Mouse (Mus musculus): ENCODE data around the gene Tmem252. TPM values are rescaled to one million over a fixed set of nuclear protein-coding genes. Genes with fewer than 3 reads are reported as not detected.

The Tmem252 gene
- polyA plus RNA-seq, 1 experiment = not detected

DNA sequence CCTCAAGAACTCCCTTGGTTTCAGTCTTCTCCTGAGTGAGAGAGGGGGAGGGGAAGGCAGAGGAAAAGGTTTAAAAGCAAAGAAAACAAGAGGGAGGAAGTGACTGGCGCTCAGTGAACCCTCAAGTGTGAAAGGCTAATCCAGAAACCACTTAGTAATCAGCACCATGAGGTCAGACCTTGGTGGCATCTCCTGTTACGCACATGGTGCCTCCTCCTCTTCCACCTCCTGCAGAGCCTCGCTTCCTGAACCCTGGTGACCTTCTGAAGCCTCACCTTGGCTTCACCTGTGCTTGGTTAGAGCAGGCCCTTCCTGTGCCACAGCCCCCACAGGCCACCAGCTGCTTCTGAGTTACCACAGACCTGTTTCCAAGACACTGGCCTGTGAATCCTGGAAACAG, 2.2 kb upstream of the Tmem252 start:
- Histone ChIP-seq H3K4me1 (ENCODE audit: control insufficient read depth, insufficient read depth, low read length) (no peaks in the 10 kb centered on the region), H3K4me3 (ENCODE audit: insufficient read depth, low read depth, low read length) (no peak overlapping the region), H3K27ac (ENCODE audit: insufficient read depth, low read depth, low read length) (no peak overlapping the region)
- 84% methylated on average over 3 of the region's 3 CpGs for WGBS
- no peak for TF ChIP-seq CTCF (IDR thresholded peaks at IDR 0.05; ENCODE audit: insufficient read depth, low read depth, low read length)
- TF ChIP-seq POLR2A (IDR thresholded peaks at IDR 0.05; ENCODE audit: insufficient read depth, low read depth, low read length) = no peak

- Histone ChIP-seq H3K27ac (ENCODE audit: insufficient read depth, low read depth, low read length) (no peak overlapping the region), H3K4me3 (ENCODE audit: insufficient read depth, low read depth, low read length) (no peak overlapping the region), H3K4me1 (ENCODE audit: control insufficient read depth, insufficient read depth, low read length) (peaks cover under 1% of the 10 kb centered on the region; the same call in 1 of the 2 replicates)
- 76% methylated on average over 10 of the region's 10 CpGs for WGBS
- TF ChIP-seq CTCF (IDR thresholded peaks at IDR 0.05; ENCODE audit: insufficient read depth, low read depth, low read length) (no peak), POLR2A (IDR thresholded peaks at IDR 0.05; ENCODE audit: insufficient read depth, low read depth, low read length) (no peak)
Measured at GRCm38 (mm10) chr19:24672366-24672960, 1.3 kb upstream of the Tmem252 start.

DNA sequence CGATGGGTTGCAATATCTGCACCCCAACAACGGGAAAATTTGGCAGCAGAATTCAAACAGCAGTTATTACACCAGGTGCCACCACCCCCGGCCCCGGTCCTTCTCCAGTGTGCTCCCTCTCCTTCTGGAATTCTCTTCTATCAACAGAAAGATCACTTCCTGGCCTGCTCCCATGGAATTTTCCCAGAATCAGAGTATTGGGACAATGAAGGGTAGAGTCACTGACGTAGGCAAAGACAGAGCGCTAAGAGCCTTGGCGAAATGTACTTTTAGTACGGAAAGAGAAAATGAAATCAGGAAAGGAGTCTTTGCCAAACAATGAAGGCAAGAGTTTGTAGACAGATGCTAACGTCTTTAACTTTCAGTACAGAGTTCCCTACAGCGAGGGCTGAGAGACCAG, 477 bp upstream of the Tmem252 start:
- TF ChIP-seq CTCF (IDR thresholded peaks at IDR 0.05; ENCODE audit: insufficient read depth, low read depth, low read length) (no peak), POLR2A (IDR thresholded peaks at IDR 0.05; ENCODE audit: insufficient read depth, low read depth, low read length) (no peak)
- Histone ChIP-seq H3K4me3 (ENCODE audit: insufficient read depth, low read depth, low read length) (no peak overlapping the region), H3K4me1 (ENCODE audit: control insufficient read depth, insufficient read depth, low read length) (peaks cover 6% of the 10 kb centered on the region), H3K27ac (ENCODE audit: insufficient read depth, low read depth, low read length) (no peak overlapping the region)
- WGBS = 88% methylated on average over 10 of the region's 10 CpGs

DNA sequence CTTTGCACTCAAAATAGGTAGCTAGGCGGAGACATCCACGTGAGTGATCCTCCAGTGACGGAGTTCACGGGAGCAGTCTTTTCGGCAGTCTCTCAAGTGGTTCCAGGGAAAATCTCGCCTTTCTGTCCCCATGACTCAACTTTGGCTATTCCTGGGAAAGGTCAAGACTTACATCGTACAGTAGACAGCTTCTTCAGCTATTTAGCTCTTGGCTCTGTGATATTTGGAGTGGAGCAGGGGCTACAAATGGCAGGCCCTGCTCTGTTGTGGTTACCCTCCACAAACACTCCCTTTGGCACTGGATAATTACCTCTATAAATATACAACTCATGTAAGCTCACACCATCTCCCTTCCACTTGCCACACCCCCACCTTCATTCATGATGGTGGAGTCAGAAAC, 2.6 kb downstream of the Tmem252 start:
- TF ChIP-seq POLR2A (IDR thresholded peaks at IDR 0.05; ENCODE audit: insufficient read depth, low read depth, low read length) = no peak
- no peak for TF ChIP-seq CTCF (IDR thresholded peaks at IDR 0.05; ENCODE audit: insufficient read depth, low read depth, low read length)
- Histone ChIP-seq H3K27ac (ENCODE audit: insufficient read depth, low read depth, low read length) (no peak overlapping the region), H3K4me3 (ENCODE audit: insufficient read depth, low read depth, low read length) (no peak overlapping the region), H3K4me1 (ENCODE audit: control insufficient read depth, insufficient read depth, low read length) (peaks cover 6% of the 10 kb centered on the region)
- WGBS = 86% methylated on average over 7 of the region's 7 CpGs

- no peak for TF ChIP-seq CTCF (IDR thresholded peaks at IDR 0.05; ENCODE audit: insufficient read depth, low read depth, low read length)
- TF ChIP-seq POLR2A (IDR thresholded peaks at IDR 0.05; ENCODE audit: insufficient read depth, low read depth, low read length) = no peak
- 72% methylated on average over 8 of the region's 8 CpGs for WGBS
- no peak overlapping the region for H3K27ac ChIP-seq (ENCODE audit: insufficient read depth, low read depth, low read length)
- H3K4me3 ChIP-seq (ENCODE audit: insufficient read depth, low read depth, low read length) = no peak overlapping the region
- H3K4me1 ChIP-seq (ENCODE audit: control insufficient read depth, insufficient read depth, low read length) = peaks cover 6% of the 10 kb centered on the region
Measured at GRCm38 (mm10) chr19:24677242-24677984, 3.6 kb downstream of the Tmem252 start.

GRCm38 (mm10) chr19:24683016-24683720, 9.4 kb downstream of the Tmem252 start:
- WGBS = 82% methylated on average over 12 of the region's 12 CpGs
- Histone ChIP-seq H3K27ac (ENCODE audit: insufficient read depth, low read depth, low read length) (no peak overlapping the region), H3K4me1 (ENCODE audit: control insufficient read depth, insufficient read depth, low read length) (no peaks in the 10 kb centered on the region), H3K4me3 (ENCODE audit: insufficient read depth, low read depth, low read length) (no peak overlapping the region)
- TF ChIP-seq POLR2A (IDR thresholded peaks at IDR 0.05; ENCODE audit: insufficient read depth, low read depth, low read length) (no peak), CTCF (IDR thresholded peaks at IDR 0.05; ENCODE audit: insufficient read depth, low read depth, low read length) (no peak)

- H3K4me3 ChIP-seq (ENCODE audit: insufficient read depth, low read depth, low read length) = no peak overlapping the region
- TF ChIP-seq CTCF (IDR thresholded peaks at IDR 0.05; ENCODE audit: insufficient read depth, low read depth, low read length) (no peak), POLR2A (IDR thresholded peaks at IDR 0.05; ENCODE audit: insufficient read depth, low read depth, low read length) (no peak)
- no peak overlapping the region for H3K27ac ChIP-seq (ENCODE audit: insufficient read depth, low read depth, low read length)
- H3K4me1 ChIP-seq (ENCODE audit: control insufficient read depth, insufficient read depth, low read length) = no peaks in the 10 kb centered on the region
- WGBS = 86% methylated on average over 10 of the region's 10 CpGs
Measured at GRCm38 (mm10) chr19:24686411-24686810, 12.6 kb downstream of the Tmem252 start.

DNA sequence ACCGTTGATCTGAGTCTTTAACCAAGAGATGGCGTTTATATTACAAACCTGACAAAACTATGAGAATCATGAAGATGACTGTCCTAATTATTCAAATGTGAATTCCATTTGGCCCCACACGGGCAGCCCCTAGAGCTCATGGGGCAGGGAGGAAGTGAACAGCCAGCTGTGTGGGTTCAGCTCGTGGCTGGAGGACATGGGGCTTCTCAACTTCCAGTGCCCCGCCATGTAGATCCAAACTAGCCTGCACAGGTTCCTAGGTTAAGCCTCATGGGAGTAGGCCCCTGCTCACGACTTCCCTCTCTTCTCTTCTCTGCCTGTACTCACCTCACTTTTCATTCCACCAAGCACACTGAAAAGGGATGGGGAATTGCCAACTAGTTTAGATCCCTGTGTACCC, 14.5 kb downstream of the Tmem252 start:
- Histone ChIP-seq H3K4me3 (ENCODE audit: insufficient read depth, low read depth, low read length) (no peak overlapping the region), H3K27ac (ENCODE audit: insufficient read depth, low read depth, low read length) (no peak overlapping the region), H3K4me1 (ENCODE audit: control insufficient read depth, insufficient read depth, low read length) (no peaks in the 10 kb centered on the region)
- no peak for TF ChIP-seq POLR2A (IDR thresholded peaks at IDR 0.05; ENCODE audit: insufficient read depth, low read depth, low read length)
- no peak for TF ChIP-seq CTCF (IDR thresholded peaks at IDR 0.05; ENCODE audit: insufficient read depth, low read depth, low read length)
- WGBS = 88% methylated on average over 6 of the region's 6 CpGs

- WGBS = 94% methylated on average over 4 of the region's 4 CpGs
- no peak overlapping the region for H3K27ac ChIP-seq (ENCODE audit: insufficient read depth, low read depth, low read length)
Measured at GRCm38 (mm10) chr19:24689531-24689930, 15.7 kb downstream of the Tmem252 start.

More at GRCm38 (mm10) chr19:24689531-24689930, 15.7 kb downstream of the Tmem252 start:
- H3K4me1 ChIP-seq (ENCODE audit: control insufficient read depth, insufficient read depth, low read length) = no peaks in the 10 kb centered on the region
- no peak overlapping the region for H3K4me3 ChIP-seq (ENCODE audit: insufficient read depth, low read depth, low read length)
- TF ChIP-seq CTCF (IDR thresholded peaks at IDR 0.05; ENCODE audit: insufficient read depth, low read depth, low read length) = no peak
- no peak for TF ChIP-seq POLR2A (IDR thresholded peaks at IDR 0.05; ENCODE audit: insufficient read depth, low read depth, low read length)

All from olfactory bulb, adult 2 months (tissue).